Mouse (Mus musculus) CH12.LX (cell line): ENCODE data around the gene Gpr179.

Experiments used
- CHD2 ChIP-seq: IDR thresholded peaks from 2 replicates; pipeline ENCODE4 v1.6.1; 2011; ENCODE audit warnings: low read length, improper control_type of control experiment
- CTCF ChIP-seq, 2 experiments: IDR thresholded peaks in 1 of 2; conservative IDR thresholded peaks in 1 of 2; 2 replicates each; pipeline ENCODE4 v1.5.1; 2011 to 2012; ENCODE audit warnings: low read depth in 2 of 2, low read length in 2 of 2, improper control_type of control experiment in 1 of 2, inconsistent platforms in 1 of 2, mild to moderate bottlenecking in 1 of 2, moderate library complexity in 1 of 2
- EP300 ChIP-seq: IDR thresholded peaks from 2 replicates; pipeline ENCODE4 v1.6.1; 2011; ENCODE audit warnings: low read length, improper control_type of control experiment
- ETS1 ChIP-seq: conservative IDR thresholded peaks from 2 replicates; pipeline ENCODE4 v1.6.1; 2012; ENCODE audit warnings: low read depth, mild to moderate bottlenecking, inconsistent platforms, low read length, improper control_type of control experiment, moderate library complexity
- GABPA ChIP-seq: IDR thresholded peaks from 2 replicates; pipeline ENCODE4 v1.6.1; 2012; ENCODE audit warnings: low read depth, low read length, improper control_type of control experiment, inconsistent platforms; ENCODE audit not compliant: insufficient replicate concordance
- MAFK ChIP-seq: IDR thresholded peaks from 2 replicates; pipeline ENCODE4 v1.6.1; 2011; ENCODE audit warnings: low read length, improper control_type of control experiment; ENCODE audit not compliant: insufficient replicate concordance
- NRF1 ChIP-seq: IDR thresholded peaks from 2 replicates; pipeline ENCODE4 v1.6.1; 2014; ENCODE audit warnings: low read depth, mild to moderate bottlenecking, inconsistent platforms, low read length, improper control_type of control experiment, moderate library complexity
- POLR2A ChIP-seq: IDR thresholded peaks from 2 replicates; pipeline ENCODE4 v1.6.1; 2011; ENCODE audit warnings: low read depth, mild to moderate bottlenecking, improper control_type of control experiment, low read length
- POLR2AphosphoS2 ChIP-seq: IDR thresholded peaks from 2 replicates; pipeline ENCODE4 v1.6.1; 2011; ENCODE audit warnings: low read depth, low read length, improper control_type of control experiment
- ZNF384 ChIP-seq: IDR thresholded peaks from 2 replicates; pipeline ENCODE4 v1.6.1; 2012; ENCODE audit warnings: low read depth, low read length, improper control_type of control experiment, inconsistent platforms

DNA sequence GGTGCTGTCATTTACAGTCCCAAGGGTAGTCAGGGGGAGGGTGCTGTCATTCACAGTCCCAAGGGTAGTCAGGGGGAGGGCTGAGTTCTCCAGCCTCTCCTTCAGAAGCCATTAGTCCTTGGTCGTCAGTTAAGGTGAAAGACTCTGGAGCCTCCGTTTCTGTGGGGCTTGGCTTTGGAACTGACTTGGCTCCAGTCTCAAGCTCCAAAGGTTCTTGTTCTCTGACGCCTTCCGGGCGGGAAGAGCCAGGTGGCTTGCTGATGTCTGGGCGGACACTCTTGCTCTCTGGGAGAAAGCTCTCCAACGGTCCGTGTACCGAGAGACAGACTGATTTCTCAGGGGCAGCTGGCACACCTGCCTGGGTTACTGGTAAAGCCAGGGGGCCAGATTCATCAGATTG is 17.5 kb downstream of the Gpr179 start:
- TF ChIP-seq POLR2AphosphoS2: no peak
- no peak for TF ChIP-seq NRF1
- TF ChIP-seq ZNF384: no peak
- TF ChIP-seq CTCF (conservative IDR thresholded peaks at IDR 0.05 in 1 of 2, IDR thresholded peaks at IDR 0.05 in 1 of 2; ENCODE audit: low read depth in 2 of 2, low read length in 2 of 2): no peak
- TF ChIP-seq POLR2A: no peak
- TF ChIP-seq CHD2: no peak
- TF ChIP-seq ETS1: no peak
- no peak for TF ChIP-seq GABPA
- TF ChIP-seq EP300: no peak
- no peak for TF ChIP-seq MAFK
